ENCODE assay signal across 8 mouse cellular contexts in the genomic region with DNA sequence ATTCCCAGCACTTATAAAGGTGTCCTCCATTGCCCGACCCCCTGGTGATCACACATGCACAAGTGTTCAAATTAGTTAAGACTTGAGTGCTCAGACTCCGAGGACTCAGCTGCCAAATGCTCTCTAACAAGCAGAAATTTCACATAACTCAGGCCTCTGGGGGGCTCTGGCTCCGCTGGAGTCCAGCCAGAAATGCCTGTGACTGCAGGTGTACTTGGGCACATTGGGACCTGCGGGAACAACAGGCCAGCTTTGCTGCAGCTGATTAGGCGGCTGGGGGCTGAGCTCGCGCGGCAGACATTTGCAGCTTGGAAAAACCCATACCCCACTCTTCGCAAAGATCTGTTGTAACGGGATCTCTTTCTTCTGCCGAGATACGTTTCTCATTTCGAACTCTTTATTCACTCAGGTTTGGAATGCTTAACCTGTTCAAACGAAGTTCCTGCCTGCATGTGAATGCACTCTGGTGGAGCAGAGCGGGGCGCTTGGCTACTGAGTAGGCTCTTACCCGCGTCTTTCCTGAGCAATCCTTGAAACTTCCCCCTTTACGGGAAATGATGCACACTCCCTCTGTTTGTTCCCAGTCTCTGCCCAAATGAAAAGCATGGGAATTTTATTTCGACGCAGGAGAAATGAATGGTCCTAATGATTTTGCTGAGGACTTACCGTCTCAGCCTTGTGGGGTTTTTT. TPM values are rescaled to one million over a fixed set of nuclear protein-coding genes. Genes with fewer than 3 reads are reported as not detected.
DNase-seq lines count a peak whose midpoint lies in the region; ATAC-seq lines count a peak whose summit lies in the region.

No protein-coding gene starts in this region.

- H3K9me3 ChIP-seq in hindbrain, embryonic 14.5 days (ENCODE audit: control insufficient read depth, low read length): no peaks in the 10 kb centered on the region
- no peaks in the 10 kb centered on the region for H3K9me3 ChIP-seq in limb, embryonic 15.5 days
- no peaks in the 10 kb centered on the region for H3K9me3 ChIP-seq in neural tube, embryonic 13.5 days

- H3K27me3 ChIP-seq in hindbrain, embryonic 14.5 days (ENCODE audit: control insufficient read depth, insufficient read depth, low read length): 0 out of 2 replicates have a peak, but pooled peaks cover 13% of the 10 kb centered on the region
- no peaks in the 10 kb centered on the region; the same call in 1 of the 2 replicates for H3K27me3 ChIP-seq in limb, embryonic 15.5 days
- peaks cover 41% of the 10 kb centered on the region for H3K27me3 ChIP-seq in neural tube, embryonic 13.5 days

- DNase-seq in CD4-positive, CD25-positive, alpha-beta regulatory T cell, adult 2 months (ENCODE audit: low read depth, low spot score): peak; percentile 5
- DNase-seq in urinary bladder, postnatal 14 days (ENCODE audit: low spot score): peak; percentile 23
- no peak for DNase-seq in urinary bladder, adult 18-20 months (ENCODE audit: low spot score in 2 of 2)
- peak; percentile 31 for DNase-seq in hindbrain, embryonic 14.5 days (ENCODE audit: low spot score)
- no peak for DNase-seq in frontal cortex, postnatal 25 days (ENCODE audit: low spot score in 2 of 2)

- WGBS in hindbrain, embryonic 14.5 days: 17% methylated on average over 22 of the region's 22 CpGs
- WGBS in limb, embryonic 15.5 days: 5% methylated on average over 22 of the region's 22 CpGs
- 15% methylated on average over 22 of the region's 22 CpGs for WGBS in neural tube, embryonic 13.5 days

- no peaks in the 10 kb centered on the region for H3K36me3 ChIP-seq in hindbrain, embryonic 14.5 days (replicated peaks; ENCODE audit: control insufficient read depth, insufficient read depth)
- H3K36me3 ChIP-seq in limb, embryonic 15.5 days: no peaks in the 10 kb centered on the region
- H3K36me3 ChIP-seq in neural tube, embryonic 13.5 days: no peaks in the 10 kb centered on the region

- H3K4me1 ChIP-seq in hindbrain, embryonic 14.5 days (replicated peaks; ENCODE audit: control insufficient read depth, insufficient read depth, low read length): peaks cover 12% of the 10 kb centered on the region
- H3K4me1 ChIP-seq in limb, embryonic 15.5 days: peaks cover 37% of the 10 kb centered on the region
- H3K4me1 ChIP-seq in neural tube, embryonic 13.5 days (replicated peaks): peaks cover 22% of the 10 kb centered on the region

- H3K4me3 ChIP-seq in hindbrain, embryonic 14.5 days (replicated peaks; ENCODE audit: low read length): peak overlapping the region; percentile 10; the same call in 1 of the 2 replicates
- H3K4me3 ChIP-seq in limb, embryonic 15.5 days: peak overlapping the region; percentile 21
- H3K4me3 ChIP-seq in neural tube, embryonic 13.5 days: peak overlapping the region; percentile 12

- no peak for ATAC-seq in CD4-positive, CD25-positive, alpha-beta regulatory T cell, adult 4 months
- ATAC-seq in hindbrain, embryonic 14.5 days (ENCODE audit: low FRiP score): no peak
- ATAC-seq in limb, embryonic 15.5 days (ENCODE audit: insufficient number of reproducible peaks, low FRiP score, low TSS enrichment, low read depth): no peak
- no peak for ATAC-seq in neural tube, embryonic 13.5 days (ENCODE audit: low read depth)

- H3K27ac ChIP-seq in hindbrain, embryonic 14.5 days: no peak overlapping the region
- peak overlapping the region; percentile 57 for H3K27ac ChIP-seq in limb, embryonic 15.5 days
- H3K27ac ChIP-seq in neural tube, embryonic 13.5 days (replicated peaks): no peak overlapping the region

- H3K9ac ChIP-seq in hindbrain, embryonic 14.5 days: peak overlapping the region; percentile 4; the same call in 1 of the 2 replicates
- no peak overlapping the region for H3K9ac ChIP-seq in limb, embryonic 15.5 days
- H3K9ac ChIP-seq in neural tube, embryonic 13.5 days: peak overlapping the region; percentile 43; the same call in 1 of the 2 replicates

- H3K4me2 ChIP-seq in hindbrain, embryonic 14.5 days (replicated peaks): peak overlapping the region; percentile 45
- peak overlapping the region; percentile 41 for H3K4me2 ChIP-seq in limb, embryonic 15.5 days
- H3K4me2 ChIP-seq in neural tube, embryonic 13.5 days: peak overlapping the region; percentile 47

RNA-seq across cellular contexts. Expression of gene Sntb2, which starts 3.0 kb away (rescaled TPM):
- polyA plus RNA-seq in CD4-positive, CD25-positive, alpha-beta regulatory T cell, adult 4 months (2017; shearing (Covaris generic)): 1 to 10 TPM; 2.9 to 6.5 TPM
- polyA plus RNA-seq in hindbrain, embryonic 14.5 days (2014; fragmentation: Nextera tagmentation; extraction: Ambion mirVana): 6.3 and 7.3 TPM in 2 replicates
- 14.9 and 17.8 TPM in 2 replicates for polyA plus RNA-seq in limb, embryonic 15.5 days (2015; fragmentation: Nextera tagmentation; extraction: Ambion mirVana)
- 7.1 and 8.0 TPM in 2 replicates for polyA plus RNA-seq in neural tube, embryonic 13.5 days (2015; fragmentation: Nextera tagmentation; extraction: Ambion mirVana)

RNA-seq across cellular contexts. Expression of gene Utp4, which starts 39.1 kb away (rescaled TPM):
- polyA plus RNA-seq in CD4-positive, CD25-positive, alpha-beta regulatory T cell, adult 4 months (2017; shearing (Covaris generic)): 10 to 100 TPM; 53.2 to 64.3 TPM
- 39.6 and 46.6 TPM in 2 replicates for polyA plus RNA-seq in hindbrain, embryonic 14.5 days (2014; fragmentation: Nextera tagmentation; extraction: Ambion mirVana)
- 62.5 and 64.0 TPM in 2 replicates for polyA plus RNA-seq in limb, embryonic 15.5 days (2015; fragmentation: Nextera tagmentation; extraction: Ambion mirVana)
- polyA plus RNA-seq in neural tube, embryonic 13.5 days (2015; fragmentation: Nextera tagmentation; extraction: Ambion mirVana): 42.2 and 46.9 TPM in 2 replicates

Comparison
In these comparisons a context has a peak if more than half of its experiments do, and no peak if none do; other contexts are left out.
1. DNase-seq: peak in CD4-positive, CD25-positive, alpha-beta regulatory T cell, adult 2 months (single experiment), urinary bladder, postnatal 14 days (single experiment) and hindbrain, embryonic 14.5 days (single experiment); none in urinary bladder, adult 18-20 months (0 of 2) and frontal cortex, postnatal 25 days (0 of 2).
2. Peak in every context shown above with its lines, with median percentiles within 50 percentile points of each other: H3K4me2 ChIP-seq and H3K4me3 ChIP-seq.